Mouse (Mus musculus) heart, adult 2 months (tissue): ENCODE results near the gene Aqr.

Source experiments
- EP300 ChIP-seq: fragments of 200-500 bp; IDR thresholded peaks from 2 replicates; pipeline ENCODE4 v1.6.1; 2011; ENCODE audit warnings: low read depth, low read length, control low read depth; ENCODE audit not compliant: insufficient read depth
- POLR2A ChIP-seq: fragments of 200-500 bp; IDR thresholded peaks from 2 replicates; pipeline ENCODE4 v1.6.1; 2011; ENCODE audit warnings: mild to moderate bottlenecking, low read depth, low read length, control low read depth; ENCODE audit not compliant: insufficient read depth

DNA sequence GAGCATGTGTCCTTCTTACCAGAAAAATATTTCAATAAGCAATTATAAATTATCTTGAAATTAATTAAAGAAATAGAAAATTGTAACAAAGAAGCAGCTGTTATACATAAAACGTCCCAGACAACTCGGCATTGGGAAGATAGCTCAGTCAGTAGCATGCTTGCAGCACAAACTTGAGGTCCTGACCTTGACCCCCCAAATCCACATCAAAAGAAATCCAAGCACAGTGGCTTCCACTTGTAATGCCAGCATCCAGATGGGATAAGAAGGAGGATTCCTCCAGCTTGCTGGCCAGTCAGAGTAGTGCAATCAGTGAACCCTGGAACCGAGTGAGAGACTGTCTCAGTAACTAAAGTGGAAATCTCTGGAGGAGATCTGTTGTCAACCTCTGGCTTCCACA lies 120.6 kb downstream of the Aqr start:
- no peak for TF ChIP-seq POLR2A
- TF ChIP-seq EP300, result no peak
